In the genomic region with DNA sequence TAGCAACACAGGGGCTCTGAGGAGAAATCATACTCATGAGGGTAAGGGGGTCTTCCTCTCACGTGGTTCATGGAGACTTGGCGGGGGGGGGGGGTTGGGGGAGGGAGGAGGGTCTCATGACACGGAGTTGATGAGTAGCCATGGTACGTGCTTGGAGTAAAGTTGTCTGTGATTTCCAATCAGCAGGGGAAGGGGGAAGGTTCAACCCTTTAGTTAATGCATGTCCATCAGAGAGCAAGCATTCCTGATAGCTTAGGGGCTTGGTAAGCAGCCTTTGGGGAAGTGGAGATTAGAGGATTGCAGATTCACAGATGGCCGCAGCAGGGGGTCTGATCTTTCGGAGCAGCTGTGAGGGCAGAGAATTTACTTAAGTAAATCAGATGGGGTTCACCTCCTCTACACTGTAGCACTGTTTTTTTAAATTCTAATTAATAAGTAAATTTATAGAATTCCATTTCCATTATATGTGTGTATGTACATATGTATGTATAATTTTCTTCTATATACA, we compare ENCODE assay signal across 20 mouse cellular contexts. TPM values are rescaled to one million over a fixed set of nuclear protein-coding genes. Genes with fewer than 3 reads are reported as not detected.
A peak's percentile ranks its signal among the peaks of the same experiment; 100 is the strongest.
DNase-seq lines count a peak whose midpoint lies in the region; ATAC-seq lines count a peak whose summit lies in the region.
"Had no signal": no experiment of that assay in that cellular context is flagged by ENCODE, and none has a peak within 500 bp of the region (broad histone marks: within the 10 kb centered on the region; RNA-seq: fewer than 3 reads in every experiment).

No protein-coding gene starts in this region.

- H3K4me2 ChIP-seq in midbrain, embryonic 15.5 days = no peak overlapping the region
- no peak overlapping the region for H3K4me2 ChIP-seq in intestine, embryonic 16.5 days (ENCODE audit: low read depth, low read length)
- H3K4me2 ChIP-seq: forebrain, embryonic 13.5 days; hindbrain, embryonic 15.5 days; lung, embryonic 15.5 days; neural tube, embryonic 13.5 days; stomach, embryonic 15.5 days had no signal

- H3K27ac ChIP-seq in midbrain, embryonic 10.5 days (replicated peaks) = no peak overlapping the region
- H3K27ac ChIP-seq in midbrain, embryonic 15.5 days = no peak overlapping the region
- H3K27ac ChIP-seq in intestine, embryonic 16.5 days (ENCODE audit: low read length) = no peak overlapping the region
- H3K27ac ChIP-seq: embryonic facial prominence, embryonic 10.5 days; forebrain, embryonic 13.5 days; hindbrain, embryonic 15.5 days; kidney, postnatal 0 days; liver, embryonic 14.5 days; lung, embryonic 15.5 days; neural tube, embryonic 13.5 days; stomach, embryonic 15.5 days had no signal

- H3K4me1 ChIP-seq in midbrain, embryonic 10.5 days = no peaks in the 10 kb centered on the region
- no peaks in the 10 kb centered on the region for H3K4me1 ChIP-seq in midbrain, embryonic 15.5 days
- H3K4me1 ChIP-seq in intestine, embryonic 16.5 days (ENCODE audit: control insufficient read depth, insufficient read depth, low read length) = no peaks in the 10 kb centered on the region
- H3K4me1 ChIP-seq: embryonic facial prominence, embryonic 10.5 days; forebrain, embryonic 13.5 days; hindbrain, embryonic 15.5 days; lung, embryonic 15.5 days; neural tube, embryonic 13.5 days; stomach, embryonic 15.5 days had no signal

- DNase-seq in cerebellum, postnatal 14 days = peak; percentile 35 to 62
- DNase-seq in cerebellum, adult 11-12 months = no peak
- DNase-seq in midbrain, embryonic 10.5 days (ENCODE audit: low spot score) = peak; percentile 40
- DNase-seq in ZHBTc4 (ENCODE audit: low read depth, low spot score) = peak; percentile 82
- peak; percentile 72 for DNase-seq in retina, embryonic 14.5 days (ENCODE audit: low spot score)
- no peak for DNase-seq in testis, postnatal 14 days (ENCODE audit: low spot score)
- DNase-seq: adrenal gland, adult 2 months; cerebellum, adult 9-11 months; gastrocnemius, postnatal 14 days; kidney, adult 11 months had no signal

- no peaks in the 10 kb centered on the region for H3K27me3 ChIP-seq in midbrain, embryonic 10.5 days (ENCODE audit: low read depth, poor library complexity, severe bottlenecking)
- no peaks in the 10 kb centered on the region for H3K27me3 ChIP-seq in midbrain, embryonic 15.5 days (replicated peaks)
- no peaks in the 10 kb centered on the region for H3K27me3 ChIP-seq in intestine, embryonic 16.5 days (replicated peaks; ENCODE audit: control insufficient read depth, insufficient read depth, low read length)
- H3K27me3 ChIP-seq: hindbrain, embryonic 15.5 days; lung, embryonic 15.5 days; neural tube, embryonic 13.5 days; stomach, embryonic 15.5 days had no signal

- H3K4me3 ChIP-seq in midbrain, embryonic 10.5 days = no peak overlapping the region
- H3K4me3 ChIP-seq in midbrain, embryonic 15.5 days = no peak overlapping the region
- no peak overlapping the region for H3K4me3 ChIP-seq in intestine, embryonic 16.5 days (ENCODE audit: low read length)
- H3K4me3 ChIP-seq: embryonic facial prominence, embryonic 10.5 days; forebrain, embryonic 13.5 days; hindbrain, embryonic 15.5 days; lung, embryonic 15.5 days; neural tube, embryonic 13.5 days; stomach, embryonic 15.5 days had no signal

- no peaks in the 10 kb centered on the region for H3K36me3 ChIP-seq in midbrain, embryonic 10.5 days
- H3K36me3 ChIP-seq in midbrain, embryonic 15.5 days (replicated peaks) = no peaks in the 10 kb centered on the region
- H3K36me3 ChIP-seq in intestine, embryonic 16.5 days (ENCODE audit: control insufficient read depth, insufficient read depth, low read length) = no peaks in the 10 kb centered on the region
- H3K36me3 ChIP-seq: embryonic facial prominence, embryonic 10.5 days; hindbrain, embryonic 15.5 days; lung, embryonic 15.5 days; neural tube, embryonic 13.5 days; stomach, embryonic 15.5 days had no signal

- no peak for ATAC-seq in midbrain, embryonic 15.5 days (replicated peaks)
- no peak for ATAC-seq in intestine, embryonic 16.5 days
- ATAC-seq: forebrain, embryonic 13.5 days had no signal

- no peaks in the 10 kb centered on the region for H3K9me3 ChIP-seq in midbrain, embryonic 10.5 days (replicated peaks)
- H3K9me3 ChIP-seq in midbrain, embryonic 15.5 days = no peaks in the 10 kb centered on the region
- H3K9me3 ChIP-seq in intestine, embryonic 16.5 days (ENCODE audit: control insufficient read depth, low read length) = no peaks in the 10 kb centered on the region
- H3K9me3 ChIP-seq: embryonic facial prominence, embryonic 10.5 days; forebrain, embryonic 13.5 days; hindbrain, embryonic 15.5 days; lung, embryonic 15.5 days; neural tube, embryonic 13.5 days; stomach, embryonic 15.5 days had no signal

- H3K9ac ChIP-seq in midbrain, embryonic 15.5 days = no peak overlapping the region
- H3K9ac ChIP-seq in intestine, embryonic 16.5 days (ENCODE audit: low read depth, low read length) = no peak overlapping the region
- H3K9ac ChIP-seq: forebrain, embryonic 13.5 days; hindbrain, embryonic 15.5 days; liver, embryonic 14.5 days; lung, embryonic 15.5 days; neural tube, embryonic 13.5 days; stomach, embryonic 15.5 days had no signal

- WGBS in midbrain, embryonic 10.5 days = 27% methylated on average over 6 of the region's 6 CpGs
- 18% methylated on average over 6 of the region's 6 CpGs for WGBS in midbrain, embryonic 15.5 days
- 28% methylated on average over 6 of the region's 6 CpGs for WGBS in intestine, embryonic 16.5 days

RNA-seq across cellular contexts. Expression of gene Atp6v0a1, which starts 18.2 kb away (rescaled TPM):
- polyA plus RNA-seq in midbrain, embryonic 10.5 days (2016; fragmentation: Nextera tagmentation; extraction: Ambion mirVana) = 33.9 and 43.9 TPM in 2 replicates
- polyA plus RNA-seq in midbrain, embryonic 15.5 days (2015; fragmentation: Nextera tagmentation; extraction: Ambion mirVana) = 136 and 148 TPM in 2 replicates
- polyA plus RNA-seq in intestine, embryonic 16.5 days (2015; fragmentation: Nextera tagmentation; extraction: Ambion mirVana) = 38.8 and 43.3 TPM in 2 replicates

RNA-seq across cellular contexts. Expression of gene Cavin1, which starts 20.4 kb away (rescaled TPM):
- polyA plus RNA-seq in midbrain, embryonic 10.5 days (2016; fragmentation: Nextera tagmentation; extraction: Ambion mirVana) = 16.7 and 21.8 TPM in 2 replicates
- 47.9 and 50.8 TPM in 2 replicates for polyA plus RNA-seq in midbrain, embryonic 15.5 days (2015; fragmentation: Nextera tagmentation; extraction: Ambion mirVana)
- 214 and 221 TPM in 2 replicates for polyA plus RNA-seq in intestine, embryonic 16.5 days (2015; fragmentation: Nextera tagmentation; extraction: Ambion mirVana)

RNA-seq across cellular contexts. Expression of gene Stat3, which starts 51.7 kb away (rescaled TPM):
- polyA plus RNA-seq in midbrain, embryonic 10.5 days (2016; fragmentation: Nextera tagmentation; extraction: Ambion mirVana) = 16.9 and 20.4 TPM in 2 replicates
- 35.8 and 37.9 TPM in 2 replicates for polyA plus RNA-seq in midbrain, embryonic 15.5 days (2015; fragmentation: Nextera tagmentation; extraction: Ambion mirVana)
- 48.9 and 53.2 TPM in 2 replicates for polyA plus RNA-seq in intestine, embryonic 16.5 days (2015; fragmentation: Nextera tagmentation; extraction: Ambion mirVana)

Comparison
In these comparisons a context has a peak if more than half of its experiments do, and no peak if none do; other contexts are left out.
1. DNase-seq: peak in cerebellum, postnatal 14 days (2 of 2), midbrain, embryonic 10.5 days (single experiment), ZHBTc4 (single experiment) and retina, embryonic 14.5 days (single experiment); none in cerebellum, adult 11-12 months (single experiment) and testis, postnatal 14 days (single experiment).